Mouse (Mus musculus): Measurements from ENCODE around the gene Gm13279. TPM values are rescaled to one million over a fixed set of nuclear protein-coding genes. Genes with fewer than 3 reads are reported as not detected.
"Not testable (repeated sequence)": the region's sequence is repeated elsewhere in the genome, so short reads cannot be mapped to it uniquely, and the experiment has no call there.

Gm13279 gene
- not detected in 2 replicates for polyA plus RNA-seq (2014; fragmentation: Nextera tagmentation; extraction: Ambion mirVana)

DNA sequence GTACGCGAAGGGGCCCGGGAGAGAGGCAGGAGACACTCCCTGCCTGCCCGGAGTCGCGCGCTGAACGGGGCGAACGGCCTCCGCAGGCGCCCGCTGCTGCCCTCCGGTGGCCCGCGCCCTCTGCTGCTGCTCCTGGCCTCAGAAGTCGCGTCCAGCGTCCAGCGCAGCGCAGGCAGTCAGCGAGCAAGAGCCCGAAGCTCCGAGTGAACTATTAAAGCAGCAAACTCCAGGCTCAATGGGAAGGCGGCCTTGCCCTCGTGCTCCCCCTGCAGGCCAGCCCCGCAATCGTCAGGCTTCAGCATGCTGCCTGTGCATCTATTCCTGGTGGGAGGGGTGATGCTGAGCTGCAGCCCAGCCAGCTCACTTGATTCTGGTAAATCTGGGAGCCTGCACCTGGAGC lies at the start of gene Gm13279:
Gene Gm13279 (plus strand): TSS at position 301 of the 400 bp plus-strand sequence.
- not testable (repeated sequence) for H3K4me2 ChIP-seq (ENCODE audit: low read depth, low read length); H3K9me3 ChIP-seq (replicated peaks; ENCODE audit: control insufficient read depth, low read length); H3K27ac ChIP-seq (replicated peaks; ENCODE audit: low read depth, low read length); H3K4me1 ChIP-seq (ENCODE audit: control insufficient read depth, insufficient read depth, low read length); DNase-seq (ENCODE audit: low spot score); ATAC-seq (replicated peaks; ENCODE audit: insufficient number of reproducible peaks, low FRiP score, low TSS enrichment, low read depth); H3K27me3 ChIP-seq (ENCODE audit: control insufficient read depth, insufficient read depth, low read length); H3K36me3 ChIP-seq (replicated peaks; ENCODE audit: control insufficient read depth, insufficient read depth, low read depth, low read length); H3K9ac ChIP-seq (replicated peaks; ENCODE audit: low read length); H3K4me3 ChIP-seq (ENCODE audit: low read depth, low read length)
- WGBS, result no CpG with 5 or more reads among the region's 28 CpGs

DNA sequence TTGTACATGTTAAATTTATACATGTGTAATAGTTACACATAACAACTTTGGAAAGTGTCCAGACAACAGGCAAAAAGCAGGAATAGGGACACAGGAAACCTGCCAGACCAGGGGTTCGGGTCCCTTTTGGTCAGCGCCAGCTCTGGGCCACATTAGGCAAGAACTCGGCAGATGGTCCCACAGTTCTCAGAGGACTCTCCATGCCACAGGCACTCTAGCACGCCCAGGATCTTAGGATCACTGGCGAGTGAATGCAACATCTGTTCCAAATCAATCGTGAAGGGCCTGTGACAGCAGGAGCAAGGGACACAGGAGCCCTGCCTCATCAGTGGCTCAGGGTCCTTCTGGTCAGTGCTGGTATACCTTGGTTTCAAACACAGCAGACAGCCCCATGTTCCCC lies 47.3 kb upstream of the Gm13279 start:
- DNase-seq (ENCODE audit: low spot score), result no peak

DNA sequence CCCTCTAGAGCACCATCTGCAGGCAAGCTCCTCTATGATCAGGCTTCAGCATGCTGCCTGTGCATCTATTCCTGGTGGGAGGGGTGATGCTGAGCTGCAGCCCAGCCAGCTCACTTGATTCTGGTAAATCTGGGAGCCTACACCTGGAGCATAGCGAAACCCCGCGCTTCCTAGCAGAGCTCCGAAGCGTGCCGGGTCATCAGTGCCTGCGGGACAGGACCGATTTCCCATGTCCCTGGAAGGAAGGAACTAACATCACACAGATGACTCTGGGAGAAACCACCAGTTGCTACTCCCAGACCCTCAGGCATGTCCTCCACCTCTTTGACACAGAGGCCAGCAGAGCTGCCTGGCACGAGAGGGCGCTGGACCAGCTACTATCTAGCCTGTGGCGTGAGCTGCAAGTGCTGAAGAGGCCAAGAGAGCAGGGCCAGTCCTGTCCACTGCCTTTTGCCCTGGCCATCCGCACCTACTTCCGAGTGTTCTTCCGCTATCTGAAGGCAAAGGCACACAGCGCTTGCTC lies 42.3 kb upstream of the Gm13279 start, which contains the start of gene Gm13271:
Gene Gm13271 (plus strand): TSS at position 51 of the 523 bp plus-strand sequence.
- not testable (repeated sequence) for H3K27me3 ChIP-seq (ENCODE audit: control insufficient read depth, insufficient read depth, low read length); H3K36me3 ChIP-seq (replicated peaks; ENCODE audit: control insufficient read depth, insufficient read depth, low read depth, low read length); DNase-seq (ENCODE audit: low spot score); H3K27ac ChIP-seq (replicated peaks; ENCODE audit: low read depth, low read length); H3K9me3 ChIP-seq (replicated peaks; ENCODE audit: control insufficient read depth, low read length); H3K4me1 ChIP-seq (ENCODE audit: control insufficient read depth, insufficient read depth, low read length); H3K4me2 ChIP-seq (ENCODE audit: low read depth, low read length); H3K4me3 ChIP-seq (ENCODE audit: low read depth, low read length); ATAC-seq (replicated peaks; ENCODE audit: insufficient number of reproducible peaks, low FRiP score, low TSS enrichment, low read depth); H3K9ac ChIP-seq (replicated peaks; ENCODE audit: low read length)
- 67% methylated on average over 15 of the region's 15 CpGs for WGBS

More for the DNA sequence above, 47.3 kb upstream of the Gm13279 start:
- Histone ChIP-seq H3K36me3 (replicated peaks; ENCODE audit: control insufficient read depth, insufficient read depth, low read depth, low read length) (no peaks in the 10 kb centered on the region), H3K4me2 (ENCODE audit: low read depth, low read length) (no peak overlapping the region), H3K9me3 (replicated peaks; ENCODE audit: control insufficient read depth, low read length) (no peaks in the 10 kb centered on the region), H3K9ac (replicated peaks; ENCODE audit: low read length) (no peak overlapping the region), H3K27ac (replicated peaks; ENCODE audit: low read depth, low read length) (no peak overlapping the region), H3K27me3 (ENCODE audit: control insufficient read depth, insufficient read depth, low read length) (no peaks in the 10 kb centered on the region), H3K4me1 (ENCODE audit: control insufficient read depth, insufficient read depth, low read length) (no peaks in the 10 kb centered on the region), H3K4me3 (ENCODE audit: low read depth, low read length) (no peak overlapping the region)
- 45% methylated on average over 6 of the region's 6 CpGs for WGBS
- ATAC-seq (replicated peaks; ENCODE audit: insufficient number of reproducible peaks, low FRiP score, low TSS enrichment, low read depth), result no peak

DNA sequence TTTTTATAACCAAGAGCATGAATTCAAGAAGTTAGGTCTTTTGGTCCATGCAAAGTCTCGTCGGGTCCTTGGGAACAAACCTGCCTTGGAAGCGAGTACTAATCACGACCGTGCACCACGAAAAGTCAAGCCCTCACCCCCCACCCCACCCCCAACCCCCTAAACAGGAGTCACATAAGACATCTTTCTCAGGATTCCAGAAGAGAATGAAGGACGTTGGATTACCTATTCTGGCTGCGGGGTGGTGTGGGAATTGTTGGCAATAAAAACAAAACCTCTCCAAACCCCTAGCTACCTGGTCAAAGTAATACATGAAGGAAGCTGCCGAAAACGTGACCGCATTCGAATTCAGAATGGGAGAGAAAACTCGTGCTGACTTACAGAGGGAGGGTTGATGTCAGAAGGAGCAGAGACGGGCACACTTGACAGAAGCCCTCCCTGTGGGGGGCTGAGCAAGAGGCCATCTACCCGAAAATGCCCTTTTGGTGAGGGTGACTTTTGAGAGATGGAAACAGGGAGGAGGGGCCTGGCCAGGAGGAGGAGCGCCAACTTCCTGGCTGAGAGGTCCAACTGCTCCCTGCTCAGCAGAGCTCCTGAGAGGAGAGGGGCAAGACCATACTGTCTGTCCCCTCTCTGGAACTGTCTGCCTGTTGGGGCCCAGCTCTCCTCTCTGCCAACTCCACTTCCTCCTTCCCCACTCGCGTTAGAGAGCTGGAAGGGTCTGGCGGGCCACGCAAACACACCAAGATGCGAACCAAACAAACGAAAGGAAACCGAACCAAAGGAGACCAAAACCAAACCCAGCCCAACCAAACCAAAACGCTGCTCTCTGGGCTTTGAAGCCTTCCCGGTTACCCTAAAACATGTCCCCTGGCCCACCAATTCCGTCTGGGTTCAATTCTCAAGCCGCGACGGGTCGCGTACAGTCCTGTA lies 40.4 kb upstream of the Gm13279 start:
- not testable (repeated sequence) for H3K4me1 ChIP-seq (ENCODE audit: control insufficient read depth, insufficient read depth, low read length); ATAC-seq (replicated peaks; ENCODE audit: insufficient number of reproducible peaks, low FRiP score, low TSS enrichment, low read depth); H3K27me3 ChIP-seq (ENCODE audit: control insufficient read depth, insufficient read depth, low read length); H3K36me3 ChIP-seq (replicated peaks; ENCODE audit: control insufficient read depth, insufficient read depth, low read depth, low read length); H3K9me3 ChIP-seq (replicated peaks; ENCODE audit: control insufficient read depth, low read length)
- Histone ChIP-seq H3K4me3 (ENCODE audit: low read depth, low read length) (peak overlapping the region; percentile 33), H3K27ac (replicated peaks; ENCODE audit: low read depth, low read length) (peak overlapping the region; percentile 70), H3K9ac (replicated peaks; ENCODE audit: low read length) (peak overlapping the region; percentile 60), H3K4me2 (ENCODE audit: low read depth, low read length) (peak overlapping the region; percentile 64)
- peak; percentile 16 for DNase-seq (ENCODE audit: low spot score)
- WGBS, result 14% methylated on average over 28 of the region's 31 CpGs

DNA sequence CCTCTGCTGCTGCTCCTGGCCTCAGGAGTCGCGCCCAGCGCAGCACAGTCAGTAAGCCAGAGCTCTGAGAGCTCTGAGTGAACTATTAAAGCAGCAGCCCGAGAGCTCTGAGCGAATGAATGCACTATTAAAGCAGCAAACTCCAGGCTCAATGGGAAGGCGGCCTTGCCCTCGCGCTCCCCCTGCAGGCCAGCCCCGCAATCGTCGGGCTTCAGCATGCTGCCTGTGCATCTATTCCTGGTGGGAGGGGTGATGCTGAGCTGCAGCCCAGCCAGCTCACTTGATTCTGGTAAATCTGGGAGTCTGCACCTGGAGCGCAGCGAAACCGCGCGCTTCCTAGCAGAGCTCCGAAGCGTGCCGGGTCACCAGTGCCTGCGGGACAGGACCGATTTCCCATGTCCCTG lies 39.6 kb upstream of the Gm13279 start:
- H3K9ac ChIP-seq (replicated peaks; ENCODE audit: low read length), result peak overlapping the region; percentile 60
- WGBS, result under 1% methylated on average over 17 of the region's 21 CpGs
- peak; percentile 100 for ATAC-seq (replicated peaks; ENCODE audit: insufficient number of reproducible peaks, low FRiP score, low TSS enrichment, low read depth)

DNA sequence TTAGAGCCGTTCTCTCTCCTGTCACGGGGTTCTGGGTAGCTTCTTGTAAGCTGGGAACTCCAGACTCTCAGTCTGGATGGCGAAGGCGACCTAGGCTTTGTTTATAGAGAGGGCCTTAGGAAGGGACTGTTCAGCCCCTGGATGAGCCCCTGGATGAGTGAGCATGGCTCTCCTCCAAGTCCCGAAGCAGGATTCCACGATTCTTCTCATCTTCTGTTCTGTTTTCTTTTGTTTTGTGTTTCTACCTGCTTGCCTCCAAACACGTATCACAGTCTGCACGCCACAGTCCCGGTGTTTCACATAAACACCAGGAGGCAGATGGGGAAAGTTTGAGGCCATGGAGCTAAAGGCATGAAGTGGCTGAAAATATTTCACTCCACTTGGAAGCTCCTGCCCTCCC lies 38.4 kb upstream of the Gm13279 start:
- WGBS, result 85% methylated on average over 8 of the region's 9 CpGs
- DNase-seq (ENCODE audit: low spot score); H3K4me1 ChIP-seq (ENCODE audit: control insufficient read depth, insufficient read depth, low read length); H3K27me3 ChIP-seq (ENCODE audit: control insufficient read depth, insufficient read depth, low read length); H3K4me2 ChIP-seq (ENCODE audit: low read depth, low read length); H3K9me3 ChIP-seq (replicated peaks; ENCODE audit: control insufficient read depth, low read length); H3K27ac ChIP-seq (replicated peaks; ENCODE audit: low read depth, low read length); H3K36me3 ChIP-seq (replicated peaks; ENCODE audit: control insufficient read depth, insufficient read depth, low read depth, low read length); H3K4me3 ChIP-seq (ENCODE audit: low read depth, low read length); ATAC-seq (replicated peaks; ENCODE audit: insufficient number of reproducible peaks, low FRiP score, low TSS enrichment, low read depth); H3K9ac ChIP-seq (replicated peaks; ENCODE audit: low read length): not testable (repeated sequence)

More for the DNA sequence above, 39.6 kb upstream of the Gm13279 start:
- H3K4me2 ChIP-seq (ENCODE audit: low read depth, low read length), result peak overlapping the region; percentile 64
- peak overlapping the region; percentile 70 for H3K27ac ChIP-seq (replicated peaks; ENCODE audit: low read depth, low read length)
- not testable (repeated sequence) for H3K36me3 ChIP-seq (replicated peaks; ENCODE audit: control insufficient read depth, insufficient read depth, low read depth, low read length); H3K4me1 ChIP-seq (ENCODE audit: control insufficient read depth, insufficient read depth, low read length); H3K27me3 ChIP-seq (ENCODE audit: control insufficient read depth, insufficient read depth, low read length); H3K9me3 ChIP-seq (replicated peaks; ENCODE audit: control insufficient read depth, low read length)
- peak; percentile 87 for DNase-seq (ENCODE audit: low spot score)
- H3K4me3 ChIP-seq (ENCODE audit: low read depth, low read length), result peak overlapping the region; percentile 33

DNA sequence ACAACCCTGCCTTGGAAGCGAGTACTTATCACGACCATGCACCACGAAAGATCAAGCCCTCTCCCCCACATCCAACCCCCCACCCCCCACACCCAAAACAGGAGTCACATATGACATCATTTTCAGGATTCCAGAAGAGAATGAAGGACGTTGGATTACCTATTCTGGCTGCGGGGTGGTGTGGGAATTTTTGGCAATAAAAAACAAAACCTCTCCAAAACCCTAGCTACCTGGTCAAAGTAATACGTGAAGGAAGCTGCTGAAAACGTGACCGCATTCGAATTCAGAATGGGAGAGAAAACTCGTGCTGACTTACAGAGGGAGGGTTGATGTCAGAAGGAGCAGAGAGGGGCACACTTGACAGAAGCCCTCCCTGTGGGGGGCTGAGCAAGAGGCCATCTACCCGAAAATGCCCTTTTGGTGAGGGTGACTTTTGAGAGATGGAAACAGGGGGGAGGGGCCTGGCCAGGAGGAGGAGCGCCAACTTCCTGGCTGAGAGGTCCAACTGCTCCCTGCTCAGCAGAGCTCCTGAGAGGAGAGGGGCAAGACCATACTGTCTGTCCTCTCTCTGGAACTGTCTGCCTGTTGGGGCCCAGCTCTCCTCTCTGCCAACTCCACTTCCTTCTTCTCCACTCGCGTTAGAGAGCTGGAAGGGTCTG lies 37.5 kb upstream of the Gm13279 start, which contains the start of gene Gm13283:
Gene Gm13283 (plus strand): TSS at position 510 of the 659 bp plus-strand sequence.
- not testable (repeated sequence) for H3K9ac ChIP-seq (replicated peaks; ENCODE audit: low read length); DNase-seq (ENCODE audit: low spot score); H3K27ac ChIP-seq (replicated peaks; ENCODE audit: low read depth, low read length); H3K27me3 ChIP-seq (ENCODE audit: control insufficient read depth, insufficient read depth, low read length); H3K4me1 ChIP-seq (ENCODE audit: control insufficient read depth, insufficient read depth, low read length); ATAC-seq (replicated peaks; ENCODE audit: insufficient number of reproducible peaks, low FRiP score, low TSS enrichment, low read depth); H3K9me3 ChIP-seq (replicated peaks; ENCODE audit: control insufficient read depth, low read length); H3K36me3 ChIP-seq (replicated peaks; ENCODE audit: control insufficient read depth, insufficient read depth, low read depth, low read length)
- WGBS, result 26% methylated on average over 7 of the region's 14 CpGs
- Histone ChIP-seq H3K4me3 (ENCODE audit: low read depth, low read length) (peak within 1 kb of the TSS; percentile 21), H3K4me2 (ENCODE audit: low read depth, low read length) (peak within 1 kb of the TSS; percentile 46)
